Comparison of ENCODE assay signal across 8 mouse cellular contexts in the genomic region with DNA sequence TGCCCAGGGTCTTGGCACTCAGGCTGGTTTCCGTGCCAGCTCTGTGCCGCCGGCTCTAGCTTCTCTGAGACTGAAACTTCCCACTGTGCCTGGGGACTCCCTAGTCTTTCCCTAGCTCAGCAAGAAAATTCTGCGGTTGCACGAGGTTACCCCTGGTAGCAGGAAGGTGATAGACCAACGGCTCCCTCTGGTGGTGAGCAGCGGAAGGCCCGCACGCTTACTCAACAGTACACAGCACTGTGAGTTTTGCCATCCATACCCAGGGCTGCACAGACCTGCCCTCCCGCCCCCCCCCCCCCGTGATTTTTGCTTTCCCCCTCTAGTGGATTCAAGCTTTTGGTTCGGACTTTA. TPM values are rescaled to one million over a fixed set of nuclear protein-coding genes. Genes with fewer than 3 reads are reported as not detected.
DNase-seq lines count a peak whose midpoint lies in the region; ATAC-seq and TF ChIP-seq lines count a peak whose summit lies in the region.

No protein-coding gene starts in this region.

- H3K27me3 ChIP-seq in embryonic facial prominence, embryonic 15.5 days = no peaks in the 10 kb centered on the region
- no peaks in the 10 kb centered on the region for H3K27me3 ChIP-seq in heart, embryonic 11.5 days (ENCODE audit: control insufficient read depth, insufficient read depth, low read length)
- H3K27me3 ChIP-seq in kidney, embryonic 15.5 days = 0 out of 2 replicates have a peak, but pooled peaks cover 3% of the 10 kb centered on the region
- no peaks in the 10 kb centered on the region for H3K27me3 ChIP-seq in liver, adult 2 months (ENCODE audit: control insufficient read depth, insufficient read depth, low read length)

- WGBS in embryonic facial prominence, embryonic 15.5 days = 1% methylated on average over 12 of the region's 12 CpGs
- 1% methylated on average over 12 of the region's 12 CpGs for WGBS in heart, embryonic 11.5 days (ENCODE audit: insufficient replicate concordance)
- WGBS in kidney, embryonic 15.5 days = under 1% methylated on average over 12 of the region's 12 CpGs
- WGBS in liver, adult 2 months = 1% methylated on average over 12 of the region's 12 CpGs

- no peak overlapping the region for H3K4me3 ChIP-seq in embryonic facial prominence, embryonic 15.5 days (replicated peaks)
- H3K4me3 ChIP-seq in heart, embryonic 11.5 days (ENCODE audit: low read depth, low read length) = no peak overlapping the region
- no peak overlapping the region for H3K4me3 ChIP-seq in kidney, embryonic 15.5 days (replicated peaks)
- no peak overlapping the region for H3K4me3 ChIP-seq in liver, adult 2 months (ENCODE audit: insufficient read depth, low read depth, low read length)

- peaks cover 12% of the 10 kb centered on the region; the same call in 1 of the 2 replicates for H3K79me2 ChIP-seq in liver, adult 2 months (ENCODE audit: control insufficient read depth, insufficient read depth, low read length)

- no peaks in the 10 kb centered on the region for H3K9me3 ChIP-seq in embryonic facial prominence, embryonic 15.5 days (replicated peaks)
- no peaks in the 10 kb centered on the region for H3K9me3 ChIP-seq in heart, embryonic 11.5 days (replicated peaks; ENCODE audit: control insufficient read depth, low read length)
- no peaks in the 10 kb centered on the region for H3K9me3 ChIP-seq in kidney, embryonic 15.5 days (replicated peaks)

- peak; percentile 98 for TF ChIP-seq CTCF in liver, adult 2 months (IDR thresholded peaks at IDR 0.05; ENCODE audit: low read depth, low read length)

- peak overlapping the region; percentile 22; the same call in 1 of the 2 replicates for H3K4me2 ChIP-seq in embryonic facial prominence, embryonic 15.5 days (replicated peaks)
- H3K4me2 ChIP-seq in heart, embryonic 11.5 days = no peak overlapping the region
- H3K4me2 ChIP-seq in kidney, embryonic 15.5 days = peak overlapping the region; percentile 30

- peaks cover 60% of the 10 kb centered on the region for H3K4me1 ChIP-seq in embryonic facial prominence, embryonic 15.5 days
- H3K4me1 ChIP-seq in heart, embryonic 11.5 days (ENCODE audit: control insufficient read depth, insufficient read depth, low read length) = peaks cover 48% of the 10 kb centered on the region
- peaks cover 74% of the 10 kb centered on the region for H3K4me1 ChIP-seq in kidney, embryonic 15.5 days
- peaks cover 35% of the 10 kb centered on the region for H3K4me1 ChIP-seq in liver, adult 2 months (ENCODE audit: control insufficient read depth, insufficient read depth, low read length)

- H3K27ac ChIP-seq in embryonic facial prominence, embryonic 15.5 days (replicated peaks) = peak overlapping the region; percentile 78
- H3K27ac ChIP-seq in heart, embryonic 11.5 days (ENCODE audit: low read depth, low read length) = no peak overlapping the region
- H3K27ac ChIP-seq in kidney, embryonic 15.5 days = peak overlapping the region; percentile 72
- peak overlapping the region; percentile 21 for H3K27ac ChIP-seq in liver, adult 2 months (replicated peaks; ENCODE audit: insufficient read depth, low read depth, low read length)

- no peak for TF ChIP-seq POLR2A in liver, adult 2 months (IDR thresholded peaks at IDR 0.05; ENCODE audit: extremely low read depth, insufficient read depth, low read length)

- no peaks in the 10 kb centered on the region for H3K36me3 ChIP-seq in embryonic facial prominence, embryonic 15.5 days
- H3K36me3 ChIP-seq in heart, embryonic 11.5 days (ENCODE audit: control insufficient read depth, insufficient read depth, low read length) = no peaks in the 10 kb centered on the region
- no peaks in the 10 kb centered on the region for H3K36me3 ChIP-seq in kidney, embryonic 15.5 days
- no peaks in the 10 kb centered on the region for H3K36me3 ChIP-seq in liver, adult 2 months (ENCODE audit: control insufficient read depth, insufficient read depth, low read length)

- DNase-seq in 416B (ENCODE audit: low read depth) = peak; percentile 91
- DNase-seq in adrenal gland, postnatal 4 days (ENCODE audit: low spot score in 2 of 2) = peak; percentile 84 to 86
- peak; percentile 74 for DNase-seq in liver, adult 2 months (ENCODE audit: extremely low read depth, low read depth, low spot score)
- peak; percentile 83 to 88 for DNase-seq in spleen, postnatal 36 days (ENCODE audit: low spot score in 2 of 2)

- H3K9ac ChIP-seq in embryonic facial prominence, embryonic 15.5 days = no peak overlapping the region
- 0 out of 2 replicates have a peak overlapping the region, but pooled peaks have one; percentile 0 for H3K9ac ChIP-seq in heart, embryonic 11.5 days (ENCODE audit: low read depth, low read length)
- H3K9ac ChIP-seq in kidney, embryonic 15.5 days = no peak overlapping the region
- peak overlapping the region; percentile 24; the same call in 1 of the 2 replicates for H3K9ac ChIP-seq in liver, adult 2 months (ENCODE audit: low read depth, low read length)

- peak; percentile 87 for ATAC-seq in embryonic facial prominence, embryonic 15.5 days (ENCODE audit: insufficient number of reproducible peaks, low FRiP score, low TSS enrichment, low read depth)
- 0 out of 2 replicates have a peak, but pooled peaks have one; percentile 62 for ATAC-seq in heart, embryonic 11.5 days (replicated peaks; ENCODE audit: insufficient number of reproducible peaks, low FRiP score, low TSS enrichment)
- peak; percentile 73 for ATAC-seq in kidney, embryonic 15.5 days (replicated peaks; ENCODE audit: low FRiP score)
- peak; percentile 58 for ATAC-seq in monocyte, adult 5-6 weeks (replicated peaks; ENCODE audit: insufficient number of reproducible peaks, low FRiP score, low TSS enrichment, poor library complexity, severe bottlenecking)

RNA-seq across cellular contexts. Expression of gene Rplp0, which starts 20.6 kb away (rescaled TPM):
- total RNA-seq in adrenal gland, postnatal 4 days (2021) = 1,000 to 10,000 TPM; 1,094 to 1,122 TPM
- 1,780 and 1,815 TPM in 2 replicates for polyA plus RNA-seq in embryonic facial prominence, embryonic 15.5 days (2015; fragmentation: Nextera tagmentation; extraction: Ambion mirVana)
- 1,182 and 1,275 TPM in 2 replicates for polyA plus RNA-seq in heart, embryonic 11.5 days (2014; fragmentation: Nextera tagmentation; extraction: Ambion mirVana)
- 1,539 and 1,600 TPM in 2 replicates for polyA plus RNA-seq in kidney, embryonic 15.5 days (2015; fragmentation: Nextera tagmentation; extraction: Ambion mirVana)
- 709 and 835 TPM in 2 replicates for total RNA-seq in liver, adult 2 months (2014; rRNA removed)
- polyA plus RNA-seq in liver, adult 2 months (2012; rRNA removed) = 607 and 623 TPM in 2 replicates
- 991 to 1,396 TPM (median 1,306 TPM) in 3 replicates for total RNA-seq in monocyte, adult 5-6 weeks (2017)

RNA-seq across cellular contexts. Expression of gene Gcn1l1, which starts 26.4 kb away (rescaled TPM):
- total RNA-seq in adrenal gland, postnatal 4 days (2021) = 10 to 100 TPM; 83.5 to 87.5 TPM
- 36.2 and 36.4 TPM in 2 replicates for polyA plus RNA-seq in embryonic facial prominence, embryonic 15.5 days (2015; fragmentation: Nextera tagmentation; extraction: Ambion mirVana)
- 29.7 and 33.5 TPM in 2 replicates for polyA plus RNA-seq in heart, embryonic 11.5 days (2014; fragmentation: Nextera tagmentation; extraction: Ambion mirVana)
- 44.3 and 49.3 TPM in 2 replicates for polyA plus RNA-seq in kidney, embryonic 15.5 days (2015; fragmentation: Nextera tagmentation; extraction: Ambion mirVana)
- total RNA-seq in liver, adult 2 months (2014; rRNA removed) = 14.8 and 18.3 TPM in 2 replicates
- polyA plus RNA-seq in liver, adult 2 months (2012; rRNA removed) = 23.2 and 28.8 TPM in 2 replicates
- 16.9 to 37.5 TPM (median 22.8 TPM) in 3 replicates for total RNA-seq in monocyte, adult 5-6 weeks (2017)

RNA-seq across cellular contexts. Expression of gene Pxn, which starts 32.2 kb away (rescaled TPM):
- total RNA-seq in adrenal gland, postnatal 4 days (2021) = 10 to 100 TPM; 77.6 to 82.4 TPM
- 51.5 and 52.8 TPM in 2 replicates for polyA plus RNA-seq in embryonic facial prominence, embryonic 15.5 days (2015; fragmentation: Nextera tagmentation; extraction: Ambion mirVana)
- 11.7 and 14.4 TPM in 2 replicates for polyA plus RNA-seq in heart, embryonic 11.5 days (2014; fragmentation: Nextera tagmentation; extraction: Ambion mirVana)
- 51.7 and 56.1 TPM in 2 replicates for polyA plus RNA-seq in kidney, embryonic 15.5 days (2015; fragmentation: Nextera tagmentation; extraction: Ambion mirVana)
- 10.5 and 15.2 TPM in 2 replicates for total RNA-seq in liver, adult 2 months (2014; rRNA removed)
- polyA plus RNA-seq in liver, adult 2 months (2012; rRNA removed) = 33.6 and 40.2 TPM in 2 replicates
- total RNA-seq in monocyte, adult 5-6 weeks (2017) = 85.9 to 113 TPM (median 106 TPM) in 3 replicates

RNA-seq across cellular contexts. Expression of gene Sirt4, which starts 54.1 kb away (rescaled TPM):
- total RNA-seq in adrenal gland, postnatal 4 days (2021) = 10 to 100 TPM; 29.9 to 31.3 TPM
- polyA plus RNA-seq in embryonic facial prominence, embryonic 15.5 days (2015; fragmentation: Nextera tagmentation; extraction: Ambion mirVana) = 29.2 and 32.8 TPM in 2 replicates
- polyA plus RNA-seq in heart, embryonic 11.5 days (2014; fragmentation: Nextera tagmentation; extraction: Ambion mirVana) = 15.8 and 19.2 TPM in 2 replicates
- 24.6 and 25.0 TPM in 2 replicates for polyA plus RNA-seq in kidney, embryonic 15.5 days (2015; fragmentation: Nextera tagmentation; extraction: Ambion mirVana)
- total RNA-seq in liver, adult 2 months (2014; rRNA removed) = 11.5 and 15.0 TPM in 2 replicates
- polyA plus RNA-seq in liver, adult 2 months (2012; rRNA removed) = 26.1 and 26.6 TPM in 2 replicates
- 5.2 to 10.7 TPM (median 7.8 TPM) in 3 replicates for total RNA-seq in monocyte, adult 5-6 weeks (2017)

Comparison
In these comparisons a context has a peak if more than half of its experiments do, and no peak if none do; other contexts are left out.
1. H3K9ac ChIP-seq: peak in heart, embryonic 11.5 days (single experiment) and liver, adult 2 months (single experiment); none in embryonic facial prominence, embryonic 15.5 days (single experiment) and kidney, embryonic 15.5 days (single experiment).
2. Peak in every context shown above with its lines, with median percentiles within 50 percentile points of each other: DNase-seq and ATAC-seq.